Mouse (Mus musculus): ENCODE results near the gene 4933406M09Rik. TPM values are rescaled to one million over a fixed set of nuclear protein-coding genes. Genes with fewer than 3 reads are reported as not detected.

Gene 4933406M09Rik
- not detected in 2 replicates for polyA plus RNA-seq (2014; fragmentation: Nextera tagmentation; extraction: Ambion mirVana)

- H3K27me3 ChIP-seq (ENCODE audit: insufficient read depth, low read length), result no peaks in the 10 kb centered on the region
- WGBS, result 92% methylated on average over 1 of the region's 1 CpGs
- H3K4me3 ChIP-seq (ENCODE audit: low read depth, low read length), result no peak within 1 kb of the TSS
- DNase-seq, result no peak
- no peak within 1 kb of the TSS for H3K4me2 ChIP-seq
- no peak for TF ChIP-seq CTCF (IDR thresholded peaks at IDR 0.05; ENCODE audit: low read depth)
- H3K9me3 ChIP-seq (ENCODE audit: low read depth, low read length), result no peaks in the 10 kb centered on the region
- no peak within 1 kb of the TSS for H3K27ac ChIP-seq (ENCODE audit: low read depth)
- H3K9ac ChIP-seq, result no peak within 1 kb of the TSS
- ATAC-seq (ENCODE audit: insufficient read depth), result no peak
- H3K36me3 ChIP-seq (ENCODE audit: insufficient read depth), result no peaks in the 10 kb centered on the region
- H3K4me1 ChIP-seq (ENCODE audit: insufficient read depth), result 0 out of 2 replicates have a peak, but pooled peaks cover 3% of the 10 kb centered on the region
These were observed at the start of gene 4933406M09Rik for GRCm38 (mm10) chr1:134385666-134386065. TSS of gene 4933406M09Rik (plus strand) at chr1:134385940.

- WGBS, result 71% methylated on average over 11 of the region's 11 CpGs
- no peaks in the 10 kb centered on the region for H3K27me3 ChIP-seq (ENCODE audit: insufficient read depth, low read length)
- H3K36me3 ChIP-seq (ENCODE audit: insufficient read depth), result no peaks in the 10 kb centered on the region
- no peak overlapping the region for H3K4me2 ChIP-seq
- DNase-seq (no peak), ATAC-seq (ENCODE audit: insufficient read depth) (no peak)
- no peaks in the 10 kb centered on the region for H3K9me3 ChIP-seq (ENCODE audit: low read depth, low read length)
- H3K4me3 ChIP-seq (ENCODE audit: low read depth, low read length), result no peak overlapping the region
- H3K4me1 ChIP-seq (ENCODE audit: insufficient read depth), result no peaks in the 10 kb centered on the region
- H3K9ac ChIP-seq, result no peak overlapping the region
- H3K27ac ChIP-seq (ENCODE audit: low read depth), result no peak overlapping the region
- TF ChIP-seq CTCF (IDR thresholded peaks at IDR 0.05; ENCODE audit: low read depth), result no peak
These were observed 48.6 kb upstream of the 4933406M09Rik start for GRCm38 (mm10) chr1:134336958-134337710.

- H3K27me3 ChIP-seq (ENCODE audit: insufficient read depth, low read length), result no peaks in the 10 kb centered on the region
- H3K36me3 ChIP-seq (ENCODE audit: insufficient read depth), result no peaks in the 10 kb centered on the region
- peaks cover 3% of the 10 kb centered on the region; the same call in 1 of the 2 replicates for H3K4me1 ChIP-seq (ENCODE audit: insufficient read depth)
- DNase-seq (no peak), ATAC-seq (ENCODE audit: insufficient read depth) (no peak)
- no peak for TF ChIP-seq CTCF (IDR thresholded peaks at IDR 0.05; ENCODE audit: low read depth)
- H3K4me2 ChIP-seq, result no peak overlapping the region
- 88% methylated on average over 7 of the region's 7 CpGs for WGBS
- H3K27ac ChIP-seq (ENCODE audit: low read depth), result no peak overlapping the region
- H3K9me3 ChIP-seq (ENCODE audit: low read depth, low read length), result no peaks in the 10 kb centered on the region
- H3K4me3 ChIP-seq (ENCODE audit: low read depth, low read length), result no peak overlapping the region
- no peak overlapping the region for H3K9ac ChIP-seq
These were observed 46.6 kb upstream of the 4933406M09Rik start for GRCm38 (mm10) chr1:134339162-134339561.

- Histone ChIP-seq H3K36me3 (ENCODE audit: insufficient read depth) (no peaks in the 10 kb centered on the region), H3K27ac (ENCODE audit: low read depth) (no peak overlapping the region), H3K9me3 (ENCODE audit: low read depth, low read length) (no peaks in the 10 kb centered on the region), H3K4me1 (ENCODE audit: insufficient read depth) (peaks cover 6% of the 10 kb centered on the region; the same call in 1 of the 2 replicates), H3K27me3 (ENCODE audit: insufficient read depth, low read length) (no peaks in the 10 kb centered on the region), H3K4me2 (no peak overlapping the region), H3K4me3 (ENCODE audit: low read depth, low read length) (no peak overlapping the region), H3K9ac (no peak overlapping the region)
- peak; percentile 21; the same call in 1 of the 2 replicates for TF ChIP-seq CTCF (IDR thresholded peaks at IDR 0.05; ENCODE audit: low read depth)
- WGBS, result 93% methylated on average over 18 of the region's 18 CpGs
- DNase-seq (no peak), ATAC-seq (ENCODE audit: insufficient read depth) (no peak)
These were observed 45.8 kb upstream of the 4933406M09Rik start for GRCm38 (mm10) chr1:134339757-134340619.

GRCm38 (mm10) chr1:134341641-134342277, 44.0 kb upstream of the 4933406M09Rik start:
- WGBS, result 71% methylated on average over 5 of the region's 5 CpGs
- no peaks in the 10 kb centered on the region for H3K9me3 ChIP-seq (ENCODE audit: low read depth, low read length)
- H3K27me3 ChIP-seq (ENCODE audit: insufficient read depth, low read length), result no peaks in the 10 kb centered on the region
- no peak overlapping the region for H3K27ac ChIP-seq (ENCODE audit: low read depth)
- no peak overlapping the region for H3K9ac ChIP-seq
- no peak for TF ChIP-seq CTCF (IDR thresholded peaks at IDR 0.05; ENCODE audit: low read depth)
- peaks cover 12% of the 10 kb centered on the region for H3K36me3 ChIP-seq (ENCODE audit: insufficient read depth)
- ATAC-seq (ENCODE audit: insufficient read depth) (no peak), DNase-seq (no peak)
- H3K4me1 ChIP-seq (ENCODE audit: insufficient read depth), result peaks cover 6% of the 10 kb centered on the region; the same call in 1 of the 2 replicates
- H3K4me2 ChIP-seq, result no peak overlapping the region
- no peak overlapping the region for H3K4me3 ChIP-seq (ENCODE audit: low read depth, low read length)

- no peak for DNase-seq
- no peak overlapping the region for H3K27ac ChIP-seq (ENCODE audit: low read depth)
- no peak overlapping the region for H3K4me2 ChIP-seq
These were observed 43.5 kb upstream of the 4933406M09Rik start for GRCm38 (mm10) chr1:134342278-134342664.

More at GRCm38 (mm10) chr1:134342278-134342664, 43.5 kb upstream of the 4933406M09Rik start:
- H3K9ac ChIP-seq, result no peak overlapping the region
- ATAC-seq (ENCODE audit: insufficient read depth), result no peak
- WGBS, result 63% methylated on average over 2 of the region's 2 CpGs
- H3K36me3 ChIP-seq (ENCODE audit: insufficient read depth), result peaks cover 17% of the 10 kb centered on the region
- H3K9me3 ChIP-seq (ENCODE audit: low read depth, low read length), result no peaks in the 10 kb centered on the region
- TF ChIP-seq CTCF (IDR thresholded peaks at IDR 0.05; ENCODE audit: low read depth), result no peak
- no peak overlapping the region for H3K4me3 ChIP-seq (ENCODE audit: low read depth, low read length)
- no peaks in the 10 kb centered on the region for H3K27me3 ChIP-seq (ENCODE audit: insufficient read depth, low read length)
- peaks cover 6% of the 10 kb centered on the region; the same call in 1 of the 2 replicates for H3K4me1 ChIP-seq (ENCODE audit: insufficient read depth)
